Mouse (Mus musculus): ENCODE data around the gene Rbm46. TPM values are rescaled to one million over a fixed set of nuclear protein-coding genes. Genes with fewer than 3 reads are reported as not detected.

Gene Rbm46
- total RNA-seq, 2 experiments from 2014 or later: 0.80 to 1.0 TPM

Other genes starting within 250 kb of the Rbm46 start
- not detected for gene Lrat, start 27.5 kb upstream of the Rbm46 start, total RNA-seq (2021)
- gene Fgg, start 131.2 kb upstream of the Rbm46 start, total RNA-seq (2021): not detected
- not detected for gene Fga, start 149.6 kb upstream of the Rbm46 start, total RNA-seq (2021)
- not detected for gene Fgb, start 173.4 kb upstream of the Rbm46 start, total RNA-seq (2021)
- 10 to 100 TPM; 47.2 to 50.8 TPM for gene Plrg1, start 179.0 kb upstream of the Rbm46 start, total RNA-seq (2021)

All from layer of hippocampus, postnatal 36 days (tissue).